Mouse (Mus musculus) intestine, postnatal 0 days (tissue): ENCODE measurements around the gene Pfkfb4. TPM values are rescaled to one million over a fixed set of nuclear protein-coding genes. Genes with fewer than 3 reads are reported as not detected.

ENCODE experiments used
- ATAC-seq: fragments of 200-750 bp; cut with Nextera tagmentation; 2 replicates; pipeline ENCODE4 v1.8.0; 2017; ENCODE audit warnings: mild to moderate bottlenecking, moderate TSS enrichment, moderate library complexity
- H3K27ac ChIP-seq: fragments of 300-500 bp; sonication (generic); 2 replicates; pipeline ENCODE4 v1.5.1; 2014; ENCODE audit warnings: mild to moderate bottlenecking, low read depth, low read length, moderate library complexity
- H3K27me3 ChIP-seq: fragments of 300-500 bp; sonication (generic); replicated peaks from 2 replicates; pipeline ENCODE4 v1.6.1; 2014; ENCODE audit warnings: low read length, mixed read lengths; ENCODE audit not compliant: control insufficient read depth, insufficient read depth
- H3K36me3 ChIP-seq: fragments of 300-500 bp; sonication (generic); 2 replicates; pipeline ENCODE4 v1.6.1; 2014; ENCODE audit warnings: mild to moderate bottlenecking, moderate library complexity; ENCODE audit not compliant: control insufficient read depth, insufficient read depth
- H3K4me1 ChIP-seq: fragments of 300-500 bp; sonication (generic); replicated peaks from 2 replicates; pipeline ENCODE4 v1.6.1; 2014; ENCODE audit warnings: antibody characterized with exemption, low read length, mixed read lengths; ENCODE audit not compliant: control insufficient read depth, insufficient read depth
- H3K4me2 ChIP-seq: fragments of 300-500 bp; sonication (generic); replicated peaks from 2 replicates; pipeline ENCODE4 v1.6.1; 2014; ENCODE audit warnings: low read depth, mild to moderate bottlenecking, moderate library complexity
- H3K4me3 ChIP-seq: fragments of 300-500 bp; sonication (generic); 2 replicates; pipeline ENCODE4 v1.5.1; 2014; ENCODE audit warnings: low read depth, low read length
- H3K9ac ChIP-seq: fragments of 300-500 bp; sonication (generic); 2 replicates; pipeline ENCODE4 v1.6.1; 2014; ENCODE audit warnings: mild to moderate bottlenecking, low read depth, low read length
- H3K9me3 ChIP-seq: fragments of 300-500 bp; sonication (generic); 2 replicates; pipeline ENCODE4 v1.6.1; 2016; ENCODE audit warnings: mixed run types; ENCODE audit not compliant: control insufficient read depth
- CTCF ChIP-seq: sonication (generic); IDR thresholded peaks from 2 replicates; pipeline ENCODE4 v1.5.1; 2016; ENCODE audit warnings: low read depth, mild to moderate bottlenecking, control low read depth, antibody characterized with exemption, moderate library complexity
- WGBS: fragments of 180-500 bp; shearing (Covaris S2); extraction: QIAGEN DNeasy Blood & Tissue Kit; methylation state at CpG from one replicate; pipeline ENCODE4 v1.1.7; 2014; 5-methylcytosine and 5-hydroxymethylcytosine counted together
- polyA plus RNA-seq: library from polyadenylated mRNA; unstranded; fragments of >200 nt; fragmentation: Nextera tagmentation; extraction: Ambion mirVana; gene quantifications from 2 replicates; pipeline ENCODE4 v1.2.1, GENCODE M21; 2015

The Pfkfb4 gene
- polyA plus RNA-seq, 1 experiment from 2014 or later = 43.1 TPM

GRCm38 (mm10) chr9:109052490-109053260 lies 61.1 kb downstream of the Pfkfb4 start:
- Histone ChIP-seq H3K4me2 (no peak overlapping the region), H3K9ac (no peak overlapping the region), H3K4me3 (no peak overlapping the region), H3K36me3 (peaks cover 40% of the 10 kb centered on the region), H3K27me3 (no peaks in the 10 kb centered on the region), H3K27ac (no peak overlapping the region), H3K4me1 (peaks cover 3% of the 10 kb centered on the region; the same call in 1 of the 2 replicates), H3K9me3 (no peaks in the 10 kb centered on the region)
- WGBS = 94% methylated on average over 9 of the region's 9 CpGs
- no peak for TF ChIP-seq CTCF
- ATAC-seq = no peak

GRCm38 (mm10) chr9:109053366-109053765 lies 61.8 kb downstream of the Pfkfb4 start:
- Histone ChIP-seq H3K27me3 (no peaks in the 10 kb centered on the region), H3K9ac (no peak overlapping the region), H3K4me3 (no peak overlapping the region), H3K27ac (no peak overlapping the region), H3K9me3 (no peaks in the 10 kb centered on the region), H3K4me2 (no peak overlapping the region), H3K36me3 (peaks cover 45% of the 10 kb centered on the region), H3K4me1 (peaks cover 3% of the 10 kb centered on the region; the same call in 1 of the 2 replicates)
- no peak for TF ChIP-seq CTCF
- no peak for ATAC-seq
- WGBS = 86% methylated on average over 3 of the region's 3 CpGs

DNA sequence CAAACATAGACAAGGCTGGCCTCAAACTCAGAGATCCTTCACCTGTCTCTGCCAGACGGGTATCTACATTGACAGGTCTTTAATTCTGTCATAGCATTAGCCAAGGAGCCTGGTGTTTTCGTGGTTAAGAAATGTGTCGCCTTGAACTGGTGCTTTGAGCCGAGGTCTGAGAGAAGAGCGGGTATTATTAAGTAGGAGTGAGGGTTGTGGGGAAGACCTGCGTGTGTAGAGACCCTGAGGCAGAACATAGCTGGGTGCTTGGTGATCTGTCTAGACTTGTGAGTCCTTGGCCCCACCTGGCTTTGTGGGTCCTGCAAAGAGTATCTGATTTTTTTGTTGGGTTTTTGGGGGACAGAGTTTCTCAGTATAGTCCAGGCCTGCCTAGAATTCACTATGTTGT lies 62.3 kb downstream of the Pfkfb4 start:
- H3K27ac ChIP-seq = no peak overlapping the region
- no peak for ATAC-seq
- WGBS = 82% methylated on average over 6 of the region's 6 CpGs

GRCm38 (mm10) chr9:109054712-109055111 lies 63.1 kb downstream of the Pfkfb4 start:
- ATAC-seq = peak; percentile 74
- Histone ChIP-seq H3K27me3 (no peaks in the 10 kb centered on the region), H3K4me1 (peaks cover 3% of the 10 kb centered on the region; the same call in 1 of the 2 replicates), H3K4me2 (peak overlapping the region; percentile 70), H3K36me3 (peaks cover 42% of the 10 kb centered on the region; the same call in 1 of the 2 replicates), H3K9ac (peak overlapping the region; percentile 35; the same call in 1 of the 2 replicates), H3K4me3 (peak overlapping the region; percentile 33), H3K9me3 (no peaks in the 10 kb centered on the region), H3K27ac (peak overlapping the region; percentile 79)
- TF ChIP-seq CTCF = no peak
- WGBS = 0% methylated on average over 7 of the region's 7 CpGs

More for the DNA sequence above, 62.3 kb downstream of the Pfkfb4 start:
- Histone ChIP-seq H3K4me3 (no peak overlapping the region), H3K9me3 (no peaks in the 10 kb centered on the region), H3K4me2 (no peak overlapping the region), H3K36me3 (peaks cover 42% of the 10 kb centered on the region; the same call in 1 of the 2 replicates), H3K9ac (no peak overlapping the region), H3K27me3 (no peaks in the 10 kb centered on the region), H3K4me1 (peaks cover 3% of the 10 kb centered on the region; the same call in 1 of the 2 replicates)
- no peak for TF ChIP-seq CTCF

- Histone ChIP-seq H3K36me3 (peaks cover 42% of the 10 kb centered on the region; the same call in 1 of the 2 replicates), H3K4me3 (peak overlapping the region; percentile 33), H3K9ac (peak overlapping the region; percentile 35; the same call in 1 of the 2 replicates), H3K4me2 (peak overlapping the region; percentile 70), H3K9me3 (no peaks in the 10 kb centered on the region), H3K4me1 (peaks cover 3% of the 10 kb centered on the region; the same call in 1 of the 2 replicates), H3K27me3 (no peaks in the 10 kb centered on the region), H3K27ac (peak overlapping the region; percentile 79)
- ATAC-seq = no peak
- no peak for TF ChIP-seq CTCF
- 89% methylated on average over 12 of the region's 12 CpGs for WGBS
Measured at GRCm38 (mm10) chr9:109055271-109056030, 63.9 kb downstream of the Pfkfb4 start.

- TF ChIP-seq CTCF = no peak
- H3K27me3 ChIP-seq = no peaks in the 10 kb centered on the region
- H3K27ac ChIP-seq = no peak overlapping the region
- H3K4me3 ChIP-seq = no peak overlapping the region
- peaks cover 3% of the 10 kb centered on the region; the same call in 1 of the 2 replicates for H3K4me1 ChIP-seq
- no peak overlapping the region for H3K4me2 ChIP-seq
- no peaks in the 10 kb centered on the region for H3K9me3 ChIP-seq
- 88% methylated on average over 17 of the region's 17 CpGs for WGBS
- no peak overlapping the region for H3K9ac ChIP-seq
- H3K36me3 ChIP-seq = peaks cover 42% of the 10 kb centered on the region; the same call in 1 of the 2 replicates
- no peak for ATAC-seq
Measured at GRCm38 (mm10) chr9:109056081-109056690, 64.6 kb downstream of the Pfkfb4 start.
